Mouse (Mus musculus) megakaryocyte, embryonic 14.5 days (primary cell): ENCODE measurements around the gene Apol7a. TPM values are rescaled to one million over a fixed set of nuclear protein-coding genes. Genes with fewer than 3 reads are reported as not detected.
A peak's percentile ranks its signal among the peaks of the same experiment; 100 is the strongest.

Experiments used
- H3K27me3 ChIP-seq: replicated peaks from 2 replicates; pipeline ENCODE3; 2012; ENCODE audit warnings: inconsistent platforms
- H3K36me3 ChIP-seq: replicated peaks from 2 replicates; pipeline ENCODE3; 2012; ENCODE audit warnings: low read length, inconsistent platforms, mixed read lengths
- H3K4me1 ChIP-seq: 2 replicates; pipeline ENCODE4 v1.6.1; 2012; ENCODE audit warnings: inconsistent platforms
- H3K4me3 ChIP-seq: replicated peaks from 2 replicates; pipeline ENCODE3; 2012; ENCODE audit warnings: moderate library complexity, mild to moderate bottlenecking, inconsistent platforms
- H3K9me3 ChIP-seq: 2 replicates; pipeline ENCODE4 v1.6.1; 2012; ENCODE audit warnings: inconsistent platforms
- FLI1 ChIP-seq: IDR thresholded peaks from 2 replicates; pipeline ENCODE4 v1.6.1; 2012; ENCODE audit warnings: low read length, inconsistent platforms, mixed read lengths
- GATA1 ChIP-seq: IDR thresholded peaks from 3 replicates; pipeline ENCODE4 v1.6.1; 2012; ENCODE audit warnings: mixed read lengths, low read length, inconsistent platforms, borderline replicate concordance
- polyA plus RNA-seq: library from polyadenylated mRNA; stranded (reverse); fragments of >175 nt; gene quantifications from 2 replicates; pipeline ENCODE4 v1.2.3, GENCODE M21; 2012; ENCODE audit warnings: low replicate concordance; ENCODE audit not compliant: insufficient read depth

Gene Apol7a
- polyA plus RNA-seq, 1 experiment = not detected

GRCm38 (mm10) chr15:77368818-77369320 is 30.0 kb downstream of the Apol7a start:
- TF ChIP-seq FLI1 (no peak), GATA1 (no peak)
- H3K36me3 ChIP-seq = no peaks in the 10 kb centered on the region
- no peak overlapping the region for H3K4me3 ChIP-seq
- peaks cover 25% of the 10 kb centered on the region for H3K27me3 ChIP-seq
- H3K9me3 ChIP-seq = no peaks in the 10 kb centered on the region
- peaks cover 11% of the 10 kb centered on the region for H3K4me1 ChIP-seq

GRCm38 (mm10) chr15:77368148-77368547 is 30.8 kb downstream of the Apol7a start:
- TF ChIP-seq GATA1 (no peak), FLI1 (no peak)
- peaks cover 28% of the 10 kb centered on the region for H3K27me3 ChIP-seq

GRCm38 (mm10) chr15:77367504-77367903 is 31.4 kb downstream of the Apol7a start:
- H3K27me3 ChIP-seq = peaks cover 30% of the 10 kb centered on the region
- no peaks in the 10 kb centered on the region for H3K9me3 ChIP-seq
- no peaks in the 10 kb centered on the region for H3K36me3 ChIP-seq
- H3K4me1 ChIP-seq = peaks cover 11% of the 10 kb centered on the region
- H3K4me3 ChIP-seq = no peak overlapping the region
- no peak for TF ChIP-seq GATA1

More at GRCm38 (mm10) chr15:77368148-77368547, 30.8 kb downstream of the Apol7a start:
- Histone ChIP-seq H3K9me3 (no peaks in the 10 kb centered on the region), H3K36me3 (no peaks in the 10 kb centered on the region), H3K4me1 (peaks cover 11% of the 10 kb centered on the region), H3K4me3 (peak overlapping the region; percentile 65)

- no peaks in the 10 kb centered on the region for H3K9me3 ChIP-seq
- H3K4me3 ChIP-seq = no peak overlapping the region
- TF ChIP-seq FLI1 (no peak), GATA1 (no peak)
- H3K4me1 ChIP-seq = peaks cover 11% of the 10 kb centered on the region
- H3K27me3 ChIP-seq = peaks cover 32% of the 10 kb centered on the region
- no peaks in the 10 kb centered on the region for H3K36me3 ChIP-seq
Measured at GRCm38 (mm10) chr15:77366706-77367484, 32.0 kb downstream of the Apol7a start.

GRCm38 (mm10) chr15:77365700-77366570 is 33.0 kb downstream of the Apol7a start:
- H3K4me3 ChIP-seq = no peak overlapping the region
- H3K27me3 ChIP-seq = peaks cover 30% of the 10 kb centered on the region
- no peaks in the 10 kb centered on the region for H3K36me3 ChIP-seq
- no peaks in the 10 kb centered on the region for H3K9me3 ChIP-seq
- peaks cover 11% of the 10 kb centered on the region for H3K4me1 ChIP-seq
- TF ChIP-seq GATA1 (no peak), FLI1 (no peak)

- H3K4me3 ChIP-seq = no peak overlapping the region
- no peaks in the 10 kb centered on the region for H3K9me3 ChIP-seq
- no peaks in the 10 kb centered on the region for H3K36me3 ChIP-seq
- TF ChIP-seq FLI1 = no peak
- TF ChIP-seq GATA1 = no peak
- peaks cover 34% of the 10 kb centered on the region for H3K27me3 ChIP-seq
- peaks cover 11% of the 10 kb centered on the region for H3K4me1 ChIP-seq
Measured at GRCm38 (mm10) chr15:77364026-77364425, 34.9 kb downstream of the Apol7a start.

GRCm38 (mm10) chr15:77363578-77363977 is 35.3 kb downstream of the Apol7a start:
- Histone ChIP-seq H3K4me1 (peaks cover 14% of the 10 kb centered on the region), H3K27me3 (peaks cover 34% of the 10 kb centered on the region), H3K9me3 (no peaks in the 10 kb centered on the region), H3K4me3 (no peak overlapping the region), H3K36me3 (no peaks in the 10 kb centered on the region)
- no peak for TF ChIP-seq FLI1
- TF ChIP-seq GATA1 = no peak

GRCm38 (mm10) chr15:77362952-77363351 is 36.0 kb downstream of the Apol7a start:
- Histone ChIP-seq H3K36me3 (no peaks in the 10 kb centered on the region), H3K4me3 (no peak overlapping the region), H3K27me3 (peaks cover 36% of the 10 kb centered on the region), H3K9me3 (no peaks in the 10 kb centered on the region), H3K4me1 (peaks cover 13% of the 10 kb centered on the region)
- no peak for TF ChIP-seq FLI1
- TF ChIP-seq GATA1 = no peak

GRCm38 (mm10) chr15:77359905-77360304 is 39.0 kb downstream of the Apol7a start:
- Histone ChIP-seq H3K36me3 (no peaks in the 10 kb centered on the region), H3K4me1 (peaks cover 7% of the 10 kb centered on the region), H3K9me3 (0 out of 2 replicates have a peak, but pooled peaks cover 3% of the 10 kb centered on the region), H3K4me3 (no peak overlapping the region), H3K27me3 (peaks cover 38% of the 10 kb centered on the region)
- TF ChIP-seq FLI1 (no peak), GATA1 (no peak)

- Histone ChIP-seq H3K27me3 (peaks cover 41% of the 10 kb centered on the region), H3K36me3 (no peaks in the 10 kb centered on the region), H3K4me1 (peaks cover 7% of the 10 kb centered on the region), H3K4me3 (no peak overlapping the region), H3K9me3 (0 out of 2 replicates have a peak, but pooled peaks cover 3% of the 10 kb centered on the region)
- TF ChIP-seq GATA1 (no peak), FLI1 (no peak)
Measured at GRCm38 (mm10) chr15:77359486-77359885, 39.4 kb downstream of the Apol7a start.
